Mouse (Mus musculus) testis, adult 2 months (tissue): ENCODE results near the gene Fibp. TPM values are rescaled to one million over a fixed set of nuclear protein-coding genes. Genes with fewer than 3 reads are reported as not detected.
A peak's percentile ranks its signal among the peaks of the same experiment; 100 is the strongest.

Experiments used
- H3K27ac ChIP-seq: fragments of 200-500 bp; 2 replicates; pipeline ENCODE4 v1.5.1; 2012; ENCODE audit warnings: low read depth, low read length; ENCODE audit not compliant: control insufficient read depth, insufficient read depth
- H3K27me3 ChIP-seq: fragments of 200-500 bp; 2 replicates; pipeline ENCODE4 v1.6.1; 2012; ENCODE audit warnings: mild to moderate bottlenecking, low read length, moderate library complexity; ENCODE audit not compliant: control insufficient read depth, insufficient read depth
- H3K36me3 ChIP-seq: fragments of 200-500 bp; 2 replicates; pipeline ENCODE4 v1.6.1; 2012; ENCODE audit warnings: mild to moderate bottlenecking, low read length; ENCODE audit not compliant: control insufficient read depth, insufficient read depth
- H3K4me1 ChIP-seq: fragments of 200-500 bp; 2 replicates; pipeline ENCODE4 v1.6.1; 2012; ENCODE audit warnings: low read length; ENCODE audit not compliant: control insufficient read depth, insufficient read depth
- H3K4me3 ChIP-seq: fragments of 200-500 bp; 2 replicates; pipeline ENCODE4 v1.5.1; 2012; ENCODE audit warnings: low read depth, mild to moderate bottlenecking, low read length, moderate library complexity, mixed read lengths; ENCODE audit not compliant: control insufficient read depth
- CTCF ChIP-seq: fragments of 200-500 bp; IDR thresholded peaks from 2 replicates; pipeline ENCODE4 v1.5.1; 2012; ENCODE audit warnings: low read depth, mild to moderate bottlenecking, inconsistent platforms, low read length, moderate library complexity; ENCODE audit not compliant: control insufficient read depth, insufficient read depth, insufficient replicate concordance
- POLR2A ChIP-seq: fragments of 200-500 bp; IDR thresholded peaks from 2 replicates; pipeline ENCODE4 v1.6.1; 2012; ENCODE audit warnings: low read depth, mild to moderate bottlenecking, inconsistent platforms, low read length, moderate library complexity; ENCODE audit not compliant: control insufficient read depth
- polyA plus RNA-seq: library from polyadenylated mRNA; depleted of rRNA; stranded (reverse); fragments of >200 nt; gene quantifications from 2 replicates; pipeline ENCODE4 v1.2.3, GENCODE M21; 2012

Gene Fibp
- polyA plus RNA-seq, 1 experiment: 71.3 TPM

GRCm38 (mm10) chr19:5448354-5449150 is 11.9 kb upstream of the Fibp start:
- Histone ChIP-seq H3K36me3 (no peaks in the 10 kb centered on the region), H3K27ac (no peak overlapping the region), H3K27me3 (no peaks in the 10 kb centered on the region), H3K4me1 (peaks cover 20% of the 10 kb centered on the region), H3K4me3 (peak overlapping the region; percentile 83)
- TF ChIP-seq POLR2A (no peak), CTCF (no peak)

GRCm38 (mm10) chr19:5449673-5450072 is 10.7 kb upstream of the Fibp start:
- no peak for TF ChIP-seq POLR2A
- no peak for TF ChIP-seq CTCF
- no peaks in the 10 kb centered on the region for H3K27me3 ChIP-seq

GRCm38 (mm10) chr19:5451766-5452165 is 8.6 kb upstream of the Fibp start:
- no peak for TF ChIP-seq POLR2A
- TF ChIP-seq CTCF: no peak
- Histone ChIP-seq H3K27me3 (no peaks in the 10 kb centered on the region), H3K36me3 (no peaks in the 10 kb centered on the region), H3K4me3 (no peak overlapping the region), H3K27ac (no peak overlapping the region), H3K4me1 (peaks cover 27% of the 10 kb centered on the region)

More at GRCm38 (mm10) chr19:5449673-5450072, 10.7 kb upstream of the Fibp start:
- Histone ChIP-seq H3K4me1 (peaks cover 20% of the 10 kb centered on the region), H3K36me3 (no peaks in the 10 kb centered on the region), H3K4me3 (no peak overlapping the region), H3K27ac (no peak overlapping the region)

GRCm38 (mm10) chr19:5455037-5455436 is 5.4 kb upstream of the Fibp start:
- Histone ChIP-seq H3K27ac (no peak overlapping the region), H3K27me3 (no peaks in the 10 kb centered on the region), H3K4me1 (peaks cover 20% of the 10 kb centered on the region), H3K4me3 (no peak overlapping the region), H3K36me3 (no peaks in the 10 kb centered on the region)
- TF ChIP-seq POLR2A (no peak), CTCF (no peak)

GRCm38 (mm10) chr19:5455568-5455967 is 4.8 kb upstream of the Fibp start:
- H3K27ac ChIP-seq: no peak overlapping the region
- H3K4me1 ChIP-seq: peaks cover 20% of the 10 kb centered on the region
- no peak overlapping the region for H3K4me3 ChIP-seq
- no peaks in the 10 kb centered on the region for H3K27me3 ChIP-seq
- H3K36me3 ChIP-seq: no peaks in the 10 kb centered on the region
- TF ChIP-seq POLR2A: no peak
- TF ChIP-seq CTCF: no peak

GRCm38 (mm10) chr19:5456241-5456921 is 4.0 kb upstream of the Fibp start:
- Histone ChIP-seq H3K4me3 (peak overlapping the region; percentile 86), H3K36me3 (no peaks in the 10 kb centered on the region), H3K27ac (no peak overlapping the region), H3K27me3 (no peaks in the 10 kb centered on the region), H3K4me1 (peaks cover 22% of the 10 kb centered on the region)
- TF ChIP-seq CTCF (no peak), POLR2A (no peak)
